Mouse (Mus musculus): ENCODE data around the gene Mapk10.

DNA sequence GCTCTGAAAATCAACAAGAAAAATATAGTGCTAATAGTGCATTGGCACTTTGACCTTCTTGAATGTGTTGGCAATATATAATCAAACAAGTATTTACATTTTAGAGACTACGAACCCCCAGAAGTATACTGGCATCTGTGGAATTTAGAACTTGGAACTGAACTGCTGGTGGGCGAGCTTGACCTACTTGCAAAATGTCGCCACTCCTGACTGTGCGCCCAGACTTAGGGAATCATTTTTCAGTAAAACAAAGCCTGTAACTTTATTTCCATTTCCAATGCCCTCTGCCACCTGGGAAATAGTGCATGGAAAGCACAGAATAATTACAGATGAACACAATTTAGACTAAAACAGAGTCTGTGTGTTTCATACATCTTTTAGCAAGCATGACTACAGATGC lies 163.1 kb downstream of the Mapk10 start:
- TF ChIP-seq USF1 (IDR thresholded peaks at IDR 0.05; ENCODE audit: low read depth) (no peak), CTCF (IDR thresholded peaks at IDR 0.05; ENCODE audit: control insufficient read depth, insufficient read depth, insufficient read length) (no peak), MAX (IDR thresholded peaks at IDR 0.05) (no peak)
